Mouse (Mus musculus): ENCODE measurements around the gene Ntrk2.

- TF ChIP-seq CTCF (IDR thresholded peaks at IDR 0.05; ENCODE audit: extremely low read depth, insufficient read depth, low read length) (no peak), POLR2A (IDR thresholded peaks at IDR 0.05; ENCODE audit: extremely low read depth, insufficient read depth, low read length) (no peak)
Observed at GRCm38 (mm10) chr13:59004579-59004978, 198.2 kb downstream of the Ntrk2 start.
